Mouse (Mus musculus) CH12.LX (cell line): ENCODE results near the gene Anapc7.

Experiments used
- MAFK ChIP-seq: IDR thresholded peaks from 2 replicates; pipeline ENCODE4 v1.6.1; 2011; ENCODE audit warnings: low read length, improper control_type of control experiment; ENCODE audit not compliant: insufficient replicate concordance
- UBTF ChIP-seq: IDR thresholded peaks from 2 replicates; pipeline ENCODE4 v1.6.1; 2012; ENCODE audit warnings: low read depth, mild to moderate bottlenecking, inconsistent platforms, low read length, improper control_type of control experiment, moderate library complexity
- USF1 ChIP-seq: IDR thresholded peaks from 2 replicates; pipeline ENCODE4 v1.6.1; 2014; ENCODE audit warnings: low read depth, mild to moderate bottlenecking, inconsistent platforms, low read length, improper control_type of control experiment

DNA sequence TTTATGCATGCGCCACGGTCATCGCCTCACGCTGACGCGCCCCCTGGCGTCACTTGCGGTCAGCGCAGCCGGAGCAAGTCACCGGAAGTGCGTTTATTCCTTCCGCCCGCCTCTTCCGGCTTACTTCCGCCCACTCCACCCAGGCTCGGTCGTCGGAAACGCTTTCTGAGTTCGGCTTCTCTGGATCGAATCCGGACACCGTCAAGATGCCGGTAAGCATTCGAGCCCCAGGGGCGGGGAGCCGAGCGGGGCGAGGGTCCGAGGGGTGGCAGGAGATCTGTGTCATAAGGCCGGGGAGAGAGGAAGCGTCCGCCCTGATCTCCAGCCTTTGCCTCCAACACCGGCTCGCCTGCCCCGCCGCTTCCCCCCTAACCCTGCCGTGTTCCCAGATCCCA, 29.7 kb upstream of the Anapc7 start, which contains the start of gene Arpc3:
- TF ChIP-seq USF1: no peak
- no peak for TF ChIP-seq UBTF
- no peak for TF ChIP-seq MAFK
